Mouse (Mus musculus): ENCODE data around the gene Pole. TPM values are rescaled to one million over a fixed set of nuclear protein-coding genes. Genes with fewer than 3 reads are reported as not detected.
A peak's percentile ranks its signal among the peaks of the same experiment; 100 is the strongest.

The Pole gene
- 1 to 10 TPM; 2.8 to 3.6 (median 3.1) TPM for total RNA-seq (2022)

DNA sequence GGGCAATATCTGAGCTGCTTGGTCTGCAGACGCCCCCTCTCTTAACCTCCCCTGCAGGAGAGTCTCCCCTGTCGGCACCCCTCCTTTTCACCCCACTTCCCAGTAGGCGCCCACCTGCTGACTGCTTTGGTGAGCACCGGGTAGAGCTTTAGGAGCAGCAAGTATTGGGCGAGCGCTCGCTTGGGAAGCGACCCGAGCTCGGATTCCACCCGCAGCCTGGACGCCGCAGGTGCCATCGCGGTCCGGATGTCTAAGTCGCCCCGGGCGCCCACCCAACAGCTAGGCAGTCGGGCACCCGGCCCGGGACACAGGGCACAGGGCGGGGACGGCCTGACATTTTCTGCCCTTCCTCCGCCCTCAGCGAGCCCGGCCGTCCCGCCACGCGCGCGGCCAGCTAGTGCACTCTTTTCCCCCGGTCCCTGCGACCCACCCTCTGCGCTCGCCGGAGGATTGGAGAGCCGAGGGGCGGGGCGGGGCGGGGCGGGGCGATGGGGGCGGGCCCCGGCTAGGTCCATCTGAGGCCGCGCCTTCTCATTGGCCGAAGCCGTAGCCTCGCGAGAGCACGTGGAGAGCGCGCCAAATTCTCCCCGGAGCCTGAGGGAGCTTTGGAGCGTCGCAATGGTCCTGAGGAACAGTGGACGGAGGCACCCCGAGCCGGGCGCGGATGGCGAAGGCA, at the start of gene Pole, which contains the start of gene Pxmp2:
TSS of gene Pole (plus strand) at position 537 of the 676 bp plus-strand sequence.
TSS of gene Pxmp2 (minus strand) at position 417 of the 676 bp plus-strand sequence.
- peak; percentile 85 for DNase-seq

DNA sequence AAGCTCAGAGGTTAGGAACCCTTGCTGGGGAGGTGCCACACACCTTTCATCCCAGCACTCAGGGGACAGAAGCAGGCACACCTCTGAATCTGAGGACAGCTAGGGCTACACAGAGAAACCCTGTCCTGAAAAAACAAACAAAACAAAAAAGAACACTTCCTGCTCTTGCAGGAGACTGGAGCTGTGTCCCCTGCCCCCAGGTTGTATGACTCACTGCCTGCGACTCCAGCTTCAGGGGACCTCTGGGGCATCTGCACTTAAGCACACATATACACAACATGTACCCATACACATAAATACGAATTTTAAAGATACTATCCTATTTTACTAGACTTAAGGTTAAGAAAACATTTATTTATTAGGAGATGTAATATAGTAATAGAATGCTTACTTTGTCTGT, 42.0 kb upstream of the Pole start:
- DNase-seq, result no peak

DNA sequence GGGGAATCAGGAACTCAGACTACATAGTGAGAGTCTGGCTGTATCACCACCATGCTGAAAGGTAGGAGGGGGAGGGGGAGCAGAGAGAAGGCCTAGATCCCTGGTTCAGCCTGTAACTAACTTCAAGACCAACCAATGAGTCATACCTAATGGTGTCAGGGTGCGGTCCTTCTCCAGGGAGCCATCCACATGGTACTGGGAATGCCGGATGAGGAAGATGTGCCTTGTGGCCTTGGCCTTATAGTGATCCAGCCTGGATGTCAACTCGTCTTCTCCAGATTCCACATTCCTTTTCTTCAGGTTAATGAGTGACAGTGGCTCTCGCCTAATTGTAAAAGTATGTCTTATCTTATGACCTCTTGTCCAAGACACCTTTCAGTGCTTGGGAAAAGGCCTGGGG, 19.2 kb upstream of the Pole start:
- DNase-seq, result no peak

DNA sequence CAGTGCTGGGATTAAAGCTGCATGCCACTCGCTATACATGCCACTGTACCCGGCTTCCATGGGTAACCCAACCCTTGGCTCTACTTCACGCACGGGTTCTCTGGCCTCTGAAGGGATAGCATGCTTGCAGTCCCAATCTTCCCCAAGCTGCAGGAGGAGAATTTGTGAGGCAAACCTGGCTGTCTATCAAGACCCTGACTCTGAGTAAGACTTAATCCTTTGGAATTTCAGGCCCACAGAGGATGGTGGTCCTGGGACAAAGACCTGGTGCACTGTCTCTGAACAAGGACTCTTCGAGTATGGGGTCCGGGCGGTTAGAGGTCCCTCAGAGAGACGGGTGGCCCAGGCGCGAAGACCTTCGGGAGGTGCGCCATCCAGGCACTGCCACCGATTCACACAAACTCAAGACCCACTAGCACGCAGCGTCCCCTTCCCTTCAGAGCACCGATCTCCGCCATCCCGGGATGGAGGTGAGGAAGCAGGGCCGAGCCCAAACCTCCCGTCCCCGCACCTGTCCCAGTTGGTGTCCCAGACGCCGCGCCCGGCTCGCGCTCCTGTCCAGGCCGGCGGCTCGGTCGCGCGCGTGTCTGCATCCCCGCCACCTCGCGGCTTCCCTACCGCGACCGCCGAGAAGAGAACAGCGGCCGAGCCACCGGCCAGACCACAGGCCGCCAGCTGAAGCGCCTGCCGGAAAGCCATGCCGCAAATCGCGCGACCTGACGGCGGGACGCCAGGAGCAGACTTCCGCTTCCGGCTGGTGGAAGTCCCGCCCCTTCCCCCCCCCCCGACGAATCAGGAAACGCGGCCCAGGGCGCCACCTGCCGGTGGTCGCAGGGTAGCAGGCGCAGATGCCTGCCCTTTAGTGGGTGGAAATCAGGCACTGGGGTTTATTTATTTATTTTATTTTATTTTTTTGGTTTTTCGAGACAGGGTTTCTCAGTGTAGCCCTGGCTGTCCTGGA, 16.7 kb upstream of the Pole start, which contains the start of gene Pgam5:
TSS of gene Pgam5 (minus strand) at position 773 of the 961 bp plus-strand sequence.
- DNase-seq, result peak; percentile 77

DNA sequence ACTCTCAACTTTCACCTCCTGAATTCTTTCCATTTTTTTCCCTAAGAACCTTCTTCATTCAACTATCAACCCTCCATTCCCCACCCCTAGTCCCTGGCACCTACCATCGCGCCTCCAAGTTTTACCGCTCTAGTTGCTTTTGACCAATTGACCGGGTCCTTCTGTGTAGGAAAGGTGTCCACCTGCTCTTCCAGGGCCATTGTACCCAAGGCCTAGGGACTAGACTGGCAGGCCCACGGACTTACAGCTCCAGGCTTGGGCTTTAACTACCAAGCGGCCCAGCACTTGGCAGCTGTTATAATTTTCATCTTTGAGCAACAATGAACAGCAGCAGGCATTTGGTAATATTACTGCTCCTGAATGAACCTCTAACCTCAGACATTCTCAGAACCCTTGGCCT, 15.9 kb upstream of the Pole start:
- DNase-seq, result no peak

DNA sequence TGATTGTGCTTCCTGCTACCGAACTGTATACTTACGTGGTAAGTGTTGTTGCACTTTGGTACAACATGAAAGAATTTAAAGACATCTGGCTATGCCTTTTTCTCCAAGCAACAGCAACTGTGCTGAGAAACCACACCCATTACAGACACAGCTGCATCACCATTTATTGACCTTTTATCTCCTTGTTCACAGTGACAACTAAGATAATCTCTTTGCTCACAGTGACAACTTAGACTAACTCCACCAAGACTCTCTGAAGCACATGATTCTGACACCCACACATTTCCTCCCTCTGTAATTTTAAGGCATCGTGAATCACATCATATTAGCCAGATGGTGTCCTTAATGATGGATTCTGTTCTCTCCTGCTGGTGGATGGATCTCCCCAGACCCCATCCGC, 12.0 kb upstream of the Pole start:
- no peak for DNase-seq

DNA sequence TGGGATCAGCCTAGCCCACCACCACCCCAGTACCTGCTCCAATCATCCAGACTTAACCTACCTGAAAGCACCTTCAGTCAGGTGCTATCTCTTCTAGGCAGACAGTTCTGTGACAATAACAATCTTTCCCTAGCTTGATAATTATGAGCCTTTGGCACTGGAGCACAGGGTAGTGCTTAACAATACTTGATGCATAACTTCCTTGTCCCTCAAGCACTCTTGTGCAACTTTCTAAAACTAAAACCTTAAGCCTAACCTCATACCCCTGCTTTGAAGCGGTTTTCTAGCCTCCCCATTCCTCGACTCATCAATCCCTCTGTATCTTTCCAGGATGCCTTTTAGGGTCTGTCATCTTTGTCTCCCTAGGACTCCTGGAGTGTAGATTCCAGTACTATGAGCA, 11.3 kb upstream of the Pole start:
- no peak for DNase-seq

DNA sequence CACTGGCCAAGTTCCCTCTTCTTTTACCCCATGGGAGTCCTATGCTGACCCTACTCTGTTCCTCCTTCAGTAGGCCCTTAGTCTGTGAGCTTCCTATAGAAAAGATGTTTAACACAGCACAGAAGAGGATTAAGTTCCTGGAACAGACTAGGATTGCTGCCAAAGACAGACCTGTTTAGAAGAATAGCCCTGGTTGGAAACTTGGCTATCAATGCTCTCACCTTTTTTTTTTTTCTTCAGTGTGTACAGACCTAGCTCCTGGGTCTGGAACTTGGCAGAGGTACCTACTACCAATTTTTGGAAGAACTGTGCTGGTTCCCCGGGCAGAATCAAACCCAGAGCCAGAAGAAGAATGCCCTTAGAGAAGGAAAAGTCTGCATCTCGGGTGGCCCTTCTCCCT, 9.7 kb upstream of the Pole start:
- no peak for DNase-seq

DNA sequence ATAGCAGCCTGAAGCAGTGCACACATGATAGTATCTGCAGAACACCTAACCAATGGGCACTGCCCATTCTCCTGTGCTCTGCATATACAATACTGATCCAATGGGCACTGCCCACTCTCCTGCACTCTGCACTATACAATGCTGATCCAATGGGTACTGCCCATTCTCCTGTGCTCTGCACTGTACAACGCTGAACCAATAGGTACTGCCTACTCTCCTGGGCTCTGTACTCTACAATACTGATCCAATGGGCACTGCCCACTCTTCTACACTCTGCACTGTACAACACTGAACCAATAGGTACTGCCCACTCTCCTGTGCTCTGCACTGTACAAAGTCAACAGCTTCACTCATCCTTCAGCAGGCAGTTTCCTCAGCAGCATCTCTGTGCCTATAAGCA, 9.2 kb upstream of the Pole start:
- no peak for DNase-seq

DNA sequence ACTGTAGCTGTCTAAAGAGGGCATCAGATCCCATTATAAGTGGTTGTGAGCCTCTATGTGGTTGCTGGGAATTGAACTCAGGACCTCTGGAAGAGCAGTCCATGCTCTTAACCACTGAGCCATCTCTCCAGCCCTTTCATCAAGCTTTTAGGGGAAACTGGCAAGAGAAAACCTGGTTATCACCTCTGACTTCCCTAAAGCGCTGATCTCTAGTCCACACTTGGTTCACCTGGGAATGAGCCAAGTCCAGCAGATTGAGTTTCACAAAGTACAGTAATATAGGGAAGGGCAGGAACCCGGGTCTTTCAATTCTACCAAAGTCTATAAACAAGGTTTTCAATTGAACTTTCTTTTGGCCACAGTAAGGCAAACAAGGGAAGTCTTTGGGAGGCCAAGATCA, 4.1 kb upstream of the Pole start:
- DNase-seq, result no peak

DNA sequence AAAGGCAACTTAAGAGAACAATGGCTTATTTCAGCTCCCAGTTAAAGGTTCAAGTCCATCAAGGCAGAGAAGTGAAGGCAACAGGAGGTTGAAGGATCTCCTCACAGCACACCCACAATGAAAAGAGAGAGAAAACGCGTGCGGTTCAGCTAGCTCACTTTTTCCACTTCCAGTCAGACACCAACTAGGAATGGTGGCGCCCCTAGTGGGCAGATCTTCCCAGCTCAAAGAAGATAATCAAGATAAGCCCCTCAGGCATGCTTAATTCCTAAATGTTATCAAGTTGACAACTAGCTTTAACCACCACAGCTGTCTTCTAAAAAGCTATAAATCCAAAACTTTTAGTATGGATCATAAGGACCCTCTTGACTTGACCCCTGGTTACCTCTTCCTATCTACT, 1.6 kb upstream of the Pole start:
- DNase-seq, result no peak

DNA sequence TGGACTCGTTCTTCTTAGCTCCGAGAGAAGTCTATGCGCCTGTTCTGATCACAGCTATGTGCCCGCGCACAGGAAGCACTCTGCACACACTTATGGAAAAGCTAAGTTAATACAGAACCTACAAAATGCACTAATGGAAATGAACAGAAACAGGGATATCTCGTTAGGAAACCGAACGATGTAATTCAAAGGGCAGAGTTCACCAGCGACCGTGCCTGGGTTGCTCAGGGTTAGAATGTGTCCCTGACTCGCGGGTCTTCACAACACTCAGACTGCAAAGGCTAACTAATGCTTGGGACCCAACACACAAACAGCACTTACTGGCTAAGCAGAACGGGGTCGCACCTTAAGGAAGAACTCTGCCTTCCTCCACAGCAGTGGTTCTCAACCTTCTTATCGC, 950 bp upstream of the Pole start:
- no peak for DNase-seq

DNA sequence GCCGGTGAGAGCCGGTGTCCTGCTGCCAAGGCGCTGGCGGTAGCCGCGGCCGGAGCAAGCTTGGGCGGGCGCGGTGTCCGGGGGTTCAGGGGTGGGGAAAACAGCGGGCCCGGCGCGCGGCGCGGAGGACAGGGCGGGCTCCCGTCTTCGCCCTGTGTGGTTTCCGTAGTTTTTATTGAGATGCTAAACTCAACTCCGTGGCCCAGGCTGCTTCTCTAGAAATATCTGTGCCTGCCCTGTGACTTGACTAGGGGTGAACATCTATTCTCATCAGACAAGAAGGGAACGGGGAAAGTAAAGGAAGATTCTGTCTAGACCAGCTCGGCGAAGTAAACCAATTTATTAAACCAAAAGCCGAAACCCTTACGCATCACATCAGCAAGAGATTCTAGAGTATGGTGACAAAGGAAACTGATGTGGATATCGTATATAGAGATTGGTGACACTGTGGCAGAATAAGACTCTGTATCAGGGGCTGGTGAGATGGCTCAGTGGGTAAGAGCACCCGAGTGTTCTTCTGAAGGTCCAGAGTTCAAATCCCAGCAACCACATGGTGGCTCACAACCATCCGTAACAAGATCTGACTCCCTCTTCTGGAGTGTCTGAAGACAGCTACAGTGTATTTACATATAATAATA, 459 bp downstream of the Pole start:
- DNase-seq, result no peak

DNA sequence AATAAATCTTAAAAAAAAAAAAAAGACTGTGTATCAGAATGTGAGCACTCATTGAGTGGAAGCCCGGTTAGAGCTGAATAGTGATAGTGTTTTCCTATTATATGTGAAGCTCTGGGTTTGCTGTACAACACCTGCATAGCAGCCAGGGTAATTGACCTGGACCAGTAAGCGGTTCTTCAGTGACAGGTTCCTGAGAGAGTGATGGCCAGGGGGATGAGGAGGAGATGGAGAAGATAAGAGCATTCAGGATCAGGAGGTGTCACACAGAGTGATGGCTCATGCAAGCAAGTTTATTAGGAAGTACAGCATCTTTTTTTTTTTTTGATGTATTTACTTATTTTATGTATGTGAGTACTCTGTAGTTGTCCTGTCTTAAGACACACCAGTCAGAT, 974 bp downstream of the Pole start:
- no peak for DNase-seq

DNA sequence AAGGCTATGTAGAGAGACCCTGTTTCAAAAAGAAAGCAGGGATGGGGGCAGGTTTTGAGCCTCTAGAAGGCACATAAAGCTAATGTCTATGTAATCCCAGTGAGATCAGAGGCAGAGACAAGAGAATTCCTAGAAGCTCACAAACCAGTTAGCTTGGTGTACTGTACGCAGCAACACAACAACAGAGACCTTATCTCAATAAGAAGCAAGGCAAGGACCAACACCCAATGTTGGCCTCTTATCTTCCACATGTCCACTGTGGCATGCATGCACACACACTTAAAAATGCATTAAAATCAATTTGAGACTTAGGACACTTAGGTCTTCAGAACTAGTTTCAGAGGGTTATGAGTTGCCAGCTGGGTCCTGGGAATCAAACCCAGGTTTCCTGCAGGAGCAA, 5.5 kb downstream of the Pole start:
- DNase-seq, result no peak

DNA sequence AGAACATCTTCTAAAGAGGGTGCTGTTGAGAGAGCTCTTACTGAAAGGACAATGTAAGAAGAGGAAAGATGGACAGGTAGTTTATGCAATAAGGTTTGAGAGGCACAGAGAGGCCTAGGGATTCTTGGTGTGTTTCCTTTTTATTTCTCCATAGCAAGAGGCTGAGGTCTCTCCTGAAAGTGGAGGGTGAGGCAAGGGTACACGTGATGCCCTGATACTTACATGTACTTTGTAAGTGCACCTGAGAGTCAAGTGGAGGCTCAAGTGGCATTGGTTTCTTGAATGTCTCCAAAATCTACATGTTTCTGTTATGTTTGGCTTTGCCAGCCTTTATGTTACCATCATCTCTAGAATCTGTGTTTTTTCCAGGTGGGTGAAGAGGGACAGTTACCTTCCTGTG, 10.5 kb downstream of the Pole start:
- no peak for DNase-seq

DNA sequence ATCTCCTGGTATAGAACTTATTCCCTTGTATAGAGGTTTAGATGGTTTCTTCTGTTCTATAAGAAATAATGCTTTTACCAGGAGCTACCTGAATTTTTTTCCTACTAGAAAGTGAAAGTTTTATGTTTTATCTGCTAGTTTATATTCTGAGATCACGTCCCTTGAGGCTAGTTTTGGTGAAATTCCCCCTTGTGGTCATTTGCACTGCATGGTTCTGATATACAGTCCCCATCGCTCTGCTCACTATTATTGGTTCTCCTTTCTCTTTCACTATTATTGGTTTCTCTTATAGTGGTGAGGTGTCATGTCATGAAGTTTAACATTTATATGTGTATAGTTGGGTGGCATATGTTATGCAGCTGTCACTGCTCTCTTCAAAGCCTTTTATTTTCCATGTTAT, 14.5 kb downstream of the Pole start:
- no peak for DNase-seq

DNA sequence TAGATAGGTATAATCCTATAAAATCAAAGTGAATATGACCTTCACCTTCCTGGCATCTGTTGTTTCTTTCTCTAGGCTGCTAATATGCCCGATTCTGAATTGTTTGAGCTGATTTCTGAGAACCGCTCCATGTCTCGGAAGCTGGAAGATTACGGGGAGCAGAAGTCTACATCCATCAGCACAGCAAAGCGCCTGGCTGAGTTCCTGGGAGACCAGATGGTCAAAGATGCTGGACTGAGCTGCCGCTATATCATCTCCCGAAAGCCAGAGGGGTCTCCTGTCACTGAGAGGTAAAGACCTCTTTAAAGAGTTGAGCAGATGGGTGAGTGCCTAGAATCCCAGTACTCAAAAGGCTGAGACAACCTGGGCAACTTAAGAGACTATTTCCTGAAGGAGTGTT, 22.8 kb downstream of the Pole start:
- no peak for DNase-seq

DNA sequence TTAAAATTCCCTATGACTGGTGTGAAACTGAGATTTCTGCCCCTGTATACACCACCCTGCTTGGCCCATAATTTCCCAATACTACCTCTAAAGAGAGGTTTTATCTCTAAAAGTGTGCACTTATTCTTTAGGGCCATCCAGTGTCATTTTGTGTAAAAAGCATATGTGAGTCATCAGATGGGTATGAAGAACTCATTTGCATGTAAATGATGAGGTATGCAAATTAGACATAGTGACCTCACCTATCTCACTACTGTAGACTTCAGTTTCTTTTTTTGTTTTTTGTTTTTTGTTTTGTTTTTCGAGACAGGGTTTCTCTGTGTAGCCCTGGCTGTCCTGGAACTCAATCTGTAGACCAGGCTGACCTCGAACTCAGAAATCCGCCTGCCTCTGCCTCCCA, 27.0 kb downstream of the Pole start:
- no peak for DNase-seq

DNA sequence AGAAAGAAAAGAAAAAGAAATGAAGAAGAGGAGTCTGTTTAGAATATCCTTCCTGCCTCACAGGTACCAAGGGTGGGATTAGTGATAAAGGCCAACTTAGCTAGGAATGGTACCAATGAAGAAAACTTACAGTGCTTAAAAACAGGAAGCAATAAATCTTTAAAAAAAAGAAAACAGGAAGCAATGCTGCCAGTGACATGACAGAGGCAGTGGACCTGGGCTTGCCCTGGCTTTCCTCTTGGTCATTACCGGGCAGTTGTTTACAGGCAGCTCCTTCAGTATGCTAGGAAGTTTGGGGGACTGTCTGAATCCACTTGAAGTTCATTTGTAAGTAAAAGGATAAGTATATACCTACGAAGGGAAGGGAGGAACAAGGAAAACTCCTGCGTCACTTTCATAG, 44.4 kb downstream of the Pole start:
- no peak for DNase-seq

DNA sequence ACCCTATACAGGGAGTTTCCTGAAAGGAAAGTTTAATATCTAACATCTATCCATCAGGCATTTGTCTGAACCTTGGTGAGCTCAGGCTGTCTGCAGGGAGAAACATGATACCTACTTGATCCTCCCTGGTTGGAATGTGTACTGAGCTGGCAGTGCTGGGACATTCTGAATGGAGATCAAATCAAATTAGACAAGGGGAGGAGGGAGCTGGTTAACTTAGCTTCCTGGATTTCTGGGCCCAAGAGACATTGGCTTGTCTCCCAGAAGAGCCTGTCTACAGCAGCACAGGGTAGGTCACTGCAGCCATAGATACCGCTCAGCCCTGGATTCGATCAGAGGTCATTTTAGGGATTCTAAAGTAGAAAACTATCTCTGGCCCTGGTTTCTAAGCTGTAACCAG, 52.7 kb downstream of the Pole start:
- no peak for DNase-seq

DNA sequence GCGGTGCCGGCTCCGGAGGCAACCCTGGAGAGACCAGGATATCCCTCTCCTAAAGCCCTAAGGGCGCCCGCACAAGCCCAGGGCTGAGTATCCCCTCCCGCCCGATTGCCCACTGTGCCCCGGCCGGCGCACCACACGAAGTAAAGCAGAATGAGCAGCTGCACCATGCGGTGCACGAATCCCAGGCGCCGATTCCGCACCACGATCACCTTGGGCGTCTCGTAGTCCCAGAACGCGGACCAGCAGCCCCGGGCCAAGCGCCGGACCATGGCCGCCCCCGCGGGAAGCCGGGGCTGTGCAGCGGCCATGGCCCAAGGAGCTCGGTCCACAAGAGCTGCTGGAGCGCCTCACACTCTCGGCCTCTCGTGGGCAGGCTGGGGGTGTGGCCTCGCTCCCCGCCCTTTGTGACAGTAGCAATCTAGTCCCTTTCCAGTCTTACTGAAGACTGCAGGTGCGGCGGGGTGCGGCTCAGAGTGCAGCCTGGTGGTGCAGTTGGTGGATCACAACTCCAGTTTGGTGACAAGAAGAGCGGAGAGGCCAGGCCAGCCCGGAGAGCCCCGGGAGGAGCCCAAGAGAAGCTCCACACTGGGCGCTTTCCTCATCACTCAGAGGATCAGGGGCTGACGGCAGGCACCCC, 56.7 kb downstream of the Pole start, which contains the start of gene P2rx2:
TSS of gene P2rx2 (minus strand) at position 565 of the 637 bp plus-strand sequence.
- DNase-seq, result peak; percentile 44

DNA sequence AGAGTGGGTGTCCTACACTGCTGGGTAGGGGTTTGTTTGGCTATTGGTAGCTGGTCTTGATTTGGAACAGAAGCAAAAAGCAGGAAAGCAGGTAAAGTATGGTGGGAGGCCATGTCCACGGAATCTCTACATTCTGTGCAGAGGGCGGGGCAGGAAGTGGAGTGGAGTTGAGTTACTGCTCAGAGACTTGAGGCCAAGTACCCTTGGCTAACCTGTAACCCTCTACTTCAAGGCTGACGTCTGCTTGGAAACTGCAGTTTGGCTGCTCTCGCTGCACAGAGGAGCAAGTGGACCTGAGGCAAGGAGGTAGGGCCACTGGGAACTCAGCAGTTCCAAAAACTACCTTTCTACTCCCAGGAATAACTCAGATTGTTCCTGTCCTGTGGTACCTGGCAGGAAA, 58.4 kb downstream of the Pole start, which contains the start of gene Lrcol1:
TSS of gene Lrcol1 (plus strand) at position 207 of the 400 bp plus-strand sequence.
- no peak for DNase-seq
